Mouse (Mus musculus): ENCODE measurements around the gene Prkra.

The Prkra gene

GRCm38 (mm10) chr2:76590221-76590620, 57.6 kb downstream of the Prkra start:
- no peak for DNase-seq (ENCODE audit: extremely low read depth, insufficient read length, low spot score)

- DNase-seq (ENCODE audit: extremely low read depth, insufficient read length, low spot score), result no peak
Observed at GRCm38 (mm10) chr2:76586906-76587305, 60.9 kb downstream of the Prkra start.

GRCm38 (mm10) chr2:76585090-76585489, 62.7 kb downstream of the Prkra start:
- no peak for DNase-seq (ENCODE audit: extremely low read depth, insufficient read length, low spot score)
